Mouse (Mus musculus) heart, postnatal 0 days (tissue): ENCODE data around the gene Sdk2. TPM values are rescaled to one million over a fixed set of nuclear protein-coding genes. Genes with fewer than 3 reads are reported as not detected.

Experiments
- ATAC-seq: fragments of 200-750 bp; cut with Nextera tagmentation; 2 replicates; pipeline ENCODE4 v1.8.0; 2017; ENCODE audit warnings: low read depth, moderate number of reproducible peaks, moderate library complexity; ENCODE audit not compliant: insufficient read depth
- DNase-seq: peaks from one replicate; pipeline ENCODE4 v3.0.0-alpha.2; 2016; ENCODE audit warnings: low spot score
- H3K27ac ChIP-seq: fragments of 300-500 bp; sonication (generic); 2 replicates; pipeline ENCODE4 v1.5.1; 2014; ENCODE audit warnings: low read depth, mild to moderate bottlenecking
- H3K27me3 ChIP-seq: fragments of 300-500 bp; sonication (generic); 2 replicates; pipeline ENCODE4 v1.6.1; 2014; ENCODE audit warnings: low read length, mixed read lengths; ENCODE audit not compliant: control insufficient read depth, insufficient read depth
- H3K36me3 ChIP-seq: fragments of 300-500 bp; sonication (generic); replicated peaks from 2 replicates; pipeline ENCODE4 v1.6.1; 2014; ENCODE audit warnings: low read length, mixed read lengths; ENCODE audit not compliant: control insufficient read depth, insufficient read depth
- H3K4me1 ChIP-seq: fragments of 300-500 bp; sonication (generic); 2 replicates; pipeline ENCODE4 v1.6.1; 2014; ENCODE audit warnings: antibody characterized with exemption; ENCODE audit not compliant: control insufficient read depth, insufficient read depth
- H3K4me2 ChIP-seq: fragments of 300-500 bp; sonication (generic); 2 replicates; pipeline ENCODE4 v1.6.1; 2014; ENCODE audit warnings: low read depth, mild to moderate bottlenecking, low read length, moderate library complexity
- H3K4me3 ChIP-seq: fragments of 300-500 bp; sonication (generic); 2 replicates; pipeline ENCODE4 v1.5.1; 2014; ENCODE audit warnings: low read depth, low read length
- H3K9ac ChIP-seq: fragments of 300-500 bp; sonication (generic); replicated peaks from 2 replicates; pipeline ENCODE4 v1.6.1; 2014; ENCODE audit warnings: low read depth, low read length, mixed read lengths
- H3K9me3 ChIP-seq: fragments of 300-500 bp; sonication (generic); replicated peaks from 2 replicates; pipeline ENCODE4 v1.6.1; 2016; ENCODE audit warnings: low read length; ENCODE audit not compliant: control insufficient read depth
- CTCF ChIP-seq: IDR thresholded peaks from 2 replicates; pipeline ENCODE4 v1.5.1; 2016; ENCODE audit warnings: antibody characterized with exemption, control low read depth, low read depth
- EP300 ChIP-seq: IDR thresholded peaks from 2 replicates; pipeline ENCODE4 v1.6.1; 2016; ENCODE audit warnings: antibody characterized with exemption, low read depth
- WGBS: fragments of 180-500 bp; shearing (Covaris S2); extraction: QIAGEN DNeasy Blood & Tissue Kit; methylation state at CpG from one replicate; pipeline ENCODE4 v1.1.7; 2014; 5-methylcytosine and 5-hydroxymethylcytosine counted together
- polyA plus RNA-seq: library from polyadenylated mRNA; unstranded; fragments of >200 nt; fragmentation: Nextera tagmentation; extraction: Ambion mirVana; gene quantifications from 2 replicates; pipeline ENCODE4 v1.2.1, GENCODE M21; 2015
- total RNA-seq: library from RNA; depleted of rRNA; stranded (reverse); fragments of >200 nt; gene quantifications from 2 replicates; pipeline ENCODE4 v1.2.3, GENCODE M21; 2014; ENCODE audit warnings: low replicate concordance

The Sdk2 gene
- total and polyA plus RNA-seq, 2 experiments from 2014 or later, result 0.27 to 1.9 TPM

DNA sequence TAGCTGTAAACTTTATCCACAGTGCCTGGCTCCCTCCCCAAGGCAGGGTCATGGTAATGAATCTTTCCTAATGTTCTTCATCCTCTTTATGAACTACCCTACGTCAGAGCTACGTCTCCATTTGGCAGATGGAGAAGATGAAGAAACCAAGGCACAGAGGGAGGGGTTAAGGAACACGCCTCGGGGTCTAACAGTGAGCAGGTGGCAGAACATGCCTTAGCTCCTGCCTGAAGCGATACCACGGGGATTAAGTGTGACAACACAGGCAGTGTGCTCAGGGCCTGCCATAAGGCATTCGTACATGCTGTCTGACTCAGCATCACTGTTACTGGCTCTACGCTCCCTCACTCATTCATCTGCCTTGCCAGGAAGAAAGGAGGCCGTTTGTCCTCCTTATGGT, 138.6 kb downstream of the Sdk2 start:
- Histone ChIP-seq H3K9ac (no peak overlapping the region), H3K4me1 (no peaks in the 10 kb centered on the region), H3K4me3 (no peak overlapping the region), H3K27me3 (0 out of 2 replicates have a peak, but pooled peaks cover 4% of the 10 kb centered on the region), H3K4me2 (no peak overlapping the region), H3K36me3 (no peaks in the 10 kb centered on the region), H3K27ac (no peak overlapping the region), H3K9me3 (no peaks in the 10 kb centered on the region)
- 82% methylated on average over 9 of the region's 9 CpGs for WGBS
- TF ChIP-seq EP300 (no peak), CTCF (no peak)
- DNase-seq, result no peak
- no peak for ATAC-seq

GRCm38 (mm10) chr11:113927826-113928225, 139.0 kb downstream of the Sdk2 start:
- 33% methylated on average over 3 of the region's 3 CpGs for WGBS
- ATAC-seq (no peak), DNase-seq (no peak)
- no peak overlapping the region for H3K27ac ChIP-seq
- no peaks in the 10 kb centered on the region for H3K9me3 ChIP-seq
- H3K27me3 ChIP-seq, result 0 out of 2 replicates have a peak, but pooled peaks cover 4% of the 10 kb centered on the region
- H3K9ac ChIP-seq, result no peak overlapping the region
- H3K4me3 ChIP-seq, result no peak overlapping the region
- H3K36me3 ChIP-seq, result no peaks in the 10 kb centered on the region
- H3K4me2 ChIP-seq, result no peak overlapping the region
- no peaks in the 10 kb centered on the region for H3K4me1 ChIP-seq
- TF ChIP-seq CTCF, result no peak

DNA sequence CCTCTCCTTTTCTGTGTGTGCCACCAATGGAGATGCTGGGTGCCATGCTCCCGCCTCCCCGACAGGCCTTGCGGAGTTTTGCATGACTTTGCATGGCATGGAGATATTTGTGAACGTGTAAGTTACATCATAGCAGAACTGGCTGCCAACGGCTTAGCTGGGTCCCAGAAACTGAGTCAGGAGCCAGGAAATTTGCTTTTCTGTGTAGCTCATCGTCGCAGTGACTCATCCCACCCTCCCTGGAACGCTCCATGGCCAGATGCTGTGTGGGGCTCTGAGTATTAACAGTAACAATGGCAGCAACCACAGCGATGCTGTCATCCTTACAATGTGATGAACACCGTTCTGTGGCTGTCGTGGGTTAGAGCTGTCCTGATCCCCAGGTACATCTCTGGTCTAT, 139.6 kb downstream of the Sdk2 start:
- no peak overlapping the region for H3K4me2 ChIP-seq

DNA sequence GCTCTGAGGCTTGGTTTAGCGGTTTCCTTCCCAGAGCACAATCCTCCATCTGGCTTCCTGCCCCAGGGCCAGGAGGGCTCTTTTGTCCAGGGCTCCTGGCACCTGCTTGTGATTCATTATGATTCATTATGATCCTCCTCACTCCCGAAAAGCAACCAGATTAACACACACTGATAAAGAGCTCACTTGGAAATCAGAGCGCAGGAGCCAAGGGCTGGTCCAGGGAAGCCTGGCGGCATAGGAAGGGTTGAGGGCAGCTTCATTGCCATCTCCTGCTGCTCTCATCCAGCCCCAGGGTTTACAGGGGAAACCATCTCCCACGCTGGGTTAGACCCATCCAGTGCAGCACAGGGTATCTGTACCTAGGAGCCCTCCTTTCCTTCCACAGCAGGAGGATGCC, 143.7 kb downstream of the Sdk2 start:
- no peak for ATAC-seq
- Histone ChIP-seq H3K9ac (no peak overlapping the region), H3K36me3 (no peaks in the 10 kb centered on the region), H3K27me3 (0 out of 2 replicates have a peak, but pooled peaks cover 4% of the 10 kb centered on the region), H3K9me3 (no peaks in the 10 kb centered on the region), H3K27ac (no peak overlapping the region), H3K4me1 (no peaks in the 10 kb centered on the region), H3K4me3 (no peak overlapping the region), H3K4me2 (no peak overlapping the region)
- no peak for TF ChIP-seq EP300
- TF ChIP-seq CTCF, result no peak
- WGBS, result 62% methylated on average over 5 of the region's 5 CpGs
- DNase-seq, result no peak

More for the DNA sequence above, 139.6 kb downstream of the Sdk2 start:
- H3K4me1 ChIP-seq, result no peaks in the 10 kb centered on the region
- ATAC-seq (no peak), DNase-seq (no peak)
- H3K9ac ChIP-seq, result no peak overlapping the region
- H3K4me3 ChIP-seq, result no peak overlapping the region
- TF ChIP-seq EP300, result no peak
- TF ChIP-seq CTCF, result no peak
- H3K36me3 ChIP-seq, result no peaks in the 10 kb centered on the region
- H3K9me3 ChIP-seq, result no peaks in the 10 kb centered on the region
- H3K27me3 ChIP-seq, result 0 out of 2 replicates have a peak, but pooled peaks cover 4% of the 10 kb centered on the region
- no peak overlapping the region for H3K27ac ChIP-seq
- 73% methylated on average over 11 of the region's 11 CpGs for WGBS

GRCm38 (mm10) chr11:113903131-113903860, 163.6 kb downstream of the Sdk2 start:
- no peaks in the 10 kb centered on the region for H3K9me3 ChIP-seq
- H3K4me3 ChIP-seq, result no peak overlapping the region
- H3K36me3 ChIP-seq, result no peaks in the 10 kb centered on the region
- no peak overlapping the region for H3K9ac ChIP-seq
- TF ChIP-seq CTCF, result no peak
- no peak overlapping the region for H3K27ac ChIP-seq
- ATAC-seq, result no peak
- WGBS, result 75% methylated on average over 16 of the region's 16 CpGs
- H3K4me1 ChIP-seq, result no peaks in the 10 kb centered on the region
- H3K27me3 ChIP-seq, result no peaks in the 10 kb centered on the region
- no peak overlapping the region for H3K4me2 ChIP-seq
- no peak for DNase-seq

- no peak overlapping the region for H3K9ac ChIP-seq
- H3K36me3 ChIP-seq, result no peaks in the 10 kb centered on the region
Measured at GRCm38 (mm10) chr11:113901906-113902305, 164.9 kb downstream of the Sdk2 start.

More at GRCm38 (mm10) chr11:113901906-113902305, 164.9 kb downstream of the Sdk2 start:
- Histone ChIP-seq H3K4me3 (no peak overlapping the region), H3K27ac (no peak overlapping the region), H3K27me3 (no peaks in the 10 kb centered on the region), H3K9me3 (no peaks in the 10 kb centered on the region), H3K4me2 (no peak overlapping the region), H3K4me1 (no peaks in the 10 kb centered on the region)
- WGBS, result 87% methylated on average over 7 of the region's 7 CpGs
- TF ChIP-seq EP300, result no peak
- DNase-seq (no peak), ATAC-seq (no peak)
